Mouse (Mus musculus) intestine, embryonic 16.5 days (tissue): ENCODE results near the gene Smarce1. TPM values are rescaled to one million over a fixed set of nuclear protein-coding genes. Genes with fewer than 3 reads are reported as not detected.

Experiments used
- ATAC-seq: fragments of 200-750 bp; cut with Nextera tagmentation; 2 replicates; pipeline ENCODE4 v1.8.0; 2017; ENCODE audit warnings: moderate TSS enrichment, moderate library complexity
- H3K27ac ChIP-seq: fragments of 300-500 bp; sonication (generic); 2 replicates; pipeline ENCODE4 v1.5.1; 2014; ENCODE audit warnings: mild to moderate bottlenecking, low read length
- H3K27me3 ChIP-seq: fragments of 300-500 bp; sonication (generic); replicated peaks from 2 replicates; pipeline ENCODE4 v1.6.1; 2014; ENCODE audit warnings: low read length, control low read depth, mixed read lengths; ENCODE audit not compliant: control insufficient read depth, insufficient read depth
- H3K36me3 ChIP-seq: fragments of 300-500 bp; sonication (generic); 2 replicates; pipeline ENCODE4 v1.6.1; 2014; ENCODE audit warnings: low read length, control low read depth; ENCODE audit not compliant: control insufficient read depth, insufficient read depth
- H3K4me1 ChIP-seq: fragments of 300-500 bp; sonication (generic); 2 replicates; pipeline ENCODE4 v1.6.1; 2014; ENCODE audit warnings: low read length, control low read depth, mixed read lengths; ENCODE audit not compliant: control insufficient read depth, insufficient read depth
- H3K4me2 ChIP-seq: fragments of 300-500 bp; sonication (generic); 2 replicates; pipeline ENCODE4 v1.6.1; 2014; ENCODE audit warnings: low read depth, low read length, control low read depth
- H3K4me3 ChIP-seq: fragments of 300-500 bp; sonication (generic); 2 replicates; pipeline ENCODE4 v1.5.1; 2014; ENCODE audit warnings: mild to moderate bottlenecking, low read length
- H3K9ac ChIP-seq: fragments of 300-500 bp; sonication (generic); 2 replicates; pipeline ENCODE4 v1.6.1; 2014; ENCODE audit warnings: low read depth, low read length
- H3K9me3 ChIP-seq: fragments of 300-500 bp; sonication (generic); 2 replicates; pipeline ENCODE4 v1.6.1; 2016; ENCODE audit warnings: low read length, control low read depth; ENCODE audit not compliant: control insufficient read depth
- WGBS: fragments of 180-500 bp; shearing (Covaris S2); extraction: QIAGEN DNeasy Blood & Tissue Kit; methylation state at CpG from one replicate; pipeline ENCODE4 v1.1.7; 2014; 5-methylcytosine and 5-hydroxymethylcytosine counted together
- polyA plus RNA-seq: library from polyadenylated mRNA; unstranded; fragments of >200 nt; fragmentation: Nextera tagmentation; extraction: Ambion mirVana; gene quantifications from 2 replicates; pipeline ENCODE4 v1.2.1, GENCODE M21; 2015

The Smarce1 gene
- polyA plus RNA-seq, 1 experiment from 2014 or later = 159 TPM

- WGBS = 79% methylated on average over 7 of the region's 7 CpGs
- no peak for ATAC-seq
Measured at GRCm38 (mm10) chr11:99212693-99213092, 18.1 kb downstream of the Smarce1 start.

GRCm38 (mm10) chr11:99211964-99212363, 18.9 kb downstream of the Smarce1 start:
- no peak overlapping the region for H3K27ac ChIP-seq
- 62% methylated on average over 2 of the region's 2 CpGs for WGBS
- no peak for ATAC-seq
- no peak overlapping the region for H3K9ac ChIP-seq
- no peaks in the 10 kb centered on the region for H3K27me3 ChIP-seq
- H3K4me3 ChIP-seq = no peak overlapping the region
- H3K4me1 ChIP-seq = no peaks in the 10 kb centered on the region
- H3K4me2 ChIP-seq = no peak overlapping the region
- H3K9me3 ChIP-seq = no peaks in the 10 kb centered on the region
- H3K36me3 ChIP-seq = peaks cover 29% of the 10 kb centered on the region

More at GRCm38 (mm10) chr11:99212693-99213092, 18.1 kb downstream of the Smarce1 start:
- H3K4me1 ChIP-seq = no peaks in the 10 kb centered on the region
- H3K4me3 ChIP-seq = no peak overlapping the region
- H3K9me3 ChIP-seq = no peaks in the 10 kb centered on the region
- no peak overlapping the region for H3K4me2 ChIP-seq
- H3K36me3 ChIP-seq = peaks cover 32% of the 10 kb centered on the region
- H3K9ac ChIP-seq = no peak overlapping the region
- H3K27me3 ChIP-seq = no peaks in the 10 kb centered on the region
- H3K27ac ChIP-seq = no peak overlapping the region

- no peak overlapping the region for H3K27ac ChIP-seq
- ATAC-seq = no peak
- H3K4me3 ChIP-seq = no peak overlapping the region
Measured at GRCm38 (mm10) chr11:99208105-99208669, 22.6 kb downstream of the Smarce1 start.

GRCm38 (mm10) chr11:99207449-99207848, 23.4 kb downstream of the Smarce1 start:
- WGBS = 16% methylated on average over 2 of the region's 2 CpGs
- H3K4me3 ChIP-seq = no peak overlapping the region
- H3K27ac ChIP-seq = no peak overlapping the region
- no peaks in the 10 kb centered on the region for H3K4me1 ChIP-seq
- H3K27me3 ChIP-seq = no peaks in the 10 kb centered on the region
- no peak for ATAC-seq
- H3K9ac ChIP-seq = no peak overlapping the region
- no peak overlapping the region for H3K4me2 ChIP-seq
- H3K36me3 ChIP-seq = peaks cover 11% of the 10 kb centered on the region; the same call in 1 of the 2 replicates
- H3K9me3 ChIP-seq = no peaks in the 10 kb centered on the region

More at GRCm38 (mm10) chr11:99208105-99208669, 22.6 kb downstream of the Smarce1 start:
- H3K36me3 ChIP-seq = peaks cover 15% of the 10 kb centered on the region
- WGBS = 76% methylated on average over 8 of the region's 8 CpGs
- no peak overlapping the region for H3K4me2 ChIP-seq
- H3K9ac ChIP-seq = no peak overlapping the region
- H3K27me3 ChIP-seq = no peaks in the 10 kb centered on the region
- H3K9me3 ChIP-seq = no peaks in the 10 kb centered on the region
- H3K4me1 ChIP-seq = no peaks in the 10 kb centered on the region

- Histone ChIP-seq H3K27me3 (no peaks in the 10 kb centered on the region), H3K9ac (no peak overlapping the region), H3K36me3 (peaks cover 8% of the 10 kb centered on the region; the same call in 1 of the 2 replicates), H3K4me1 (no peaks in the 10 kb centered on the region), H3K4me2 (no peak overlapping the region), H3K4me3 (no peak overlapping the region), H3K9me3 (no peaks in the 10 kb centered on the region), H3K27ac (no peak overlapping the region)
- WGBS = 14% methylated on average over 2 of the region's 2 CpGs
- no peak for ATAC-seq
Measured at GRCm38 (mm10) chr11:99206954-99207353, 23.9 kb downstream of the Smarce1 start.

GRCm38 (mm10) chr11:99189154-99189582, 41.6 kb downstream of the Smarce1 start:
- 22% methylated on average over 14 of the region's 14 CpGs for WGBS

GRCm38 (mm10) chr11:99187348-99187747, 43.5 kb downstream of the Smarce1 start:
- H3K36me3 ChIP-seq = no peaks in the 10 kb centered on the region
- ATAC-seq = no peak

More at GRCm38 (mm10) chr11:99189154-99189582, 41.6 kb downstream of the Smarce1 start:
- Histone ChIP-seq H3K4me1 (no peaks in the 10 kb centered on the region), H3K4me2 (no peak overlapping the region), H3K9me3 (no peaks in the 10 kb centered on the region), H3K4me3 (no peak overlapping the region), H3K36me3 (no peaks in the 10 kb centered on the region), H3K27me3 (no peaks in the 10 kb centered on the region), H3K27ac (no peak overlapping the region), H3K9ac (no peak overlapping the region)
- no peak for ATAC-seq

GRCm38 (mm10) chr11:99186836-99187235, 44.0 kb downstream of the Smarce1 start:
- Histone ChIP-seq H3K9me3 (no peaks in the 10 kb centered on the region), H3K4me3 (no peak overlapping the region), H3K36me3 (no peaks in the 10 kb centered on the region), H3K27ac (no peak overlapping the region), H3K9ac (no peak overlapping the region), H3K4me2 (no peak overlapping the region), H3K27me3 (no peaks in the 10 kb centered on the region), H3K4me1 (no peaks in the 10 kb centered on the region)
- ATAC-seq = no peak
- 72% methylated on average over 2 of the region's 2 CpGs for WGBS

More at GRCm38 (mm10) chr11:99187348-99187747, 43.5 kb downstream of the Smarce1 start:
- WGBS = 64% methylated on average over 4 of the region's 4 CpGs
- Histone ChIP-seq H3K4me1 (no peaks in the 10 kb centered on the region), H3K9me3 (no peaks in the 10 kb centered on the region), H3K27me3 (no peaks in the 10 kb centered on the region), H3K9ac (no peak overlapping the region), H3K4me2 (no peak overlapping the region), H3K27ac (no peak overlapping the region), H3K4me3 (no peak overlapping the region)

- H3K27me3 ChIP-seq = no peaks in the 10 kb centered on the region
- WGBS = 58% methylated on average over 11 of the region's 11 CpGs
- no peaks in the 10 kb centered on the region for H3K9me3 ChIP-seq
- no peak overlapping the region for H3K27ac ChIP-seq
- no peak overlapping the region for H3K4me2 ChIP-seq
- no peaks in the 10 kb centered on the region for H3K4me1 ChIP-seq
- no peak overlapping the region for H3K9ac ChIP-seq
- ATAC-seq = no peak
- no peak overlapping the region for H3K4me3 ChIP-seq
- H3K36me3 ChIP-seq = no peaks in the 10 kb centered on the region
Measured at GRCm38 (mm10) chr11:99182575-99182974, 48.2 kb downstream of the Smarce1 start.

- Histone ChIP-seq H3K4me1 (no peaks in the 10 kb centered on the region), H3K4me3 (no peak overlapping the region), H3K9me3 (no peaks in the 10 kb centered on the region), H3K9ac (no peak overlapping the region), H3K36me3 (no peaks in the 10 kb centered on the region), H3K4me2 (no peak overlapping the region), H3K27ac (no peak overlapping the region), H3K27me3 (no peaks in the 10 kb centered on the region)
- WGBS = 84% methylated on average over 5 of the region's 5 CpGs
- no peak for ATAC-seq
Measured at GRCm38 (mm10) chr11:99180071-99180470, 50.7 kb downstream of the Smarce1 start.
